Mouse (Mus musculus): ENCODE data around the gene Mfrp.

DNA sequence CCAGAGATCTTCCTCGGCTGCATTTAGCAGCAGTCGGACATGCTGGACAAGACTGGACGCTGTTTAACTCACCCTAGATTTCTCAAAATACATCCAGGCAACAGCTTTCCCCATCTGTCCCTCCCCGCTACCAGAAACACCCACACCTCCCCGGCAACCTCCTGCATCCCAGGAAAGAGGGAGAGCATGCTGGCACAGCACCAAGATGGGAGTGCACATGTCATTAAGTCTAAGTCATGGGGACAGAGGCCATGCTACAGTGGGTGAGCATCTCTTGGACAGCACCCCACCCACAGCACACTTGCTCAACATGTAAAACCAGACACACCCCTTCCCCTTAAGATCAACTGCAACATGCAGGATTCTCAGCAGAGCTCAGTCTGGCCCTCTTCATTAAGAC lies 20.6 kb upstream of the Mfrp start:
- no peak for TF ChIP-seq CTCF (IDR thresholded peaks at IDR 0.05; ENCODE audit: borderline replicate concordance, insufficient read depth, low read length)
- TF ChIP-seq POLR2A (IDR thresholded peaks at IDR 0.05; ENCODE audit: low read depth, low read length) = no peak

All from embryonic fibroblast, embryonic 13.5 days (primary cell).